Mouse (Mus musculus): ENCODE data around the gene Atp2a2.

GRCm38 (mm10) chr5:122509608-122510007 is 7.6 kb upstream of the Atp2a2 start:
- TF ChIP-seq POLR2A (IDR thresholded peaks at IDR 0.05; ENCODE audit: borderline replicate concordance, extremely low read depth, insufficient read depth, insufficient read length, poor library complexity, severe bottlenecking) (no peak), CTCF (IDR thresholded peaks at IDR 0.05; ENCODE audit: borderline replicate concordance, extremely low read depth, insufficient read depth, insufficient read length) (no peak)
